Mouse (Mus musculus) yolk sac, embryonic 10.5 days (tissue): Measurements from ENCODE around the gene Tedc2.

Source experiments
- DNase-seq: peaks from one replicate; pipeline ENCODE4 v3.0.0-alpha.2; 2017; ENCODE audit warnings: low spot score

The Tedc2 gene

DNA sequence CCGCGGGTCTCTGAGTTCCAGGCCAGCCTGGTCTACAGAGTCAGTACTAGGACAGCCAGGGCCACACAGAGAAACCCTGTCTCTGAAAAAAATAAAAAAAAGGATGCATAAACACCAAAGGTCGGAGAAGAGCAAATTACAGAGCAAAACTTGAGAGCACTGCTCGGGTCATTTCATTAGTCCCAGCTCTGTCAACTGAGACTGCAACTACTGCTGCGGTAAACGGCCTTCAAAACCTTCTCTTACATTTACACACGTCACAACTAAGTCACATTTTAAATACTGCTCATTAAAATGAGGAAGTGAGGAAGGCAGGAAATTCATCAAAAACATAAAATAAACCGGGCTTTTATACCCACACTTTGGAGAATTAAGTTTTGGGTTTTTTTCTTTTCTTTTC, 27.8 kb downstream of the Tedc2 start:
- no peak for DNase-seq

DNA sequence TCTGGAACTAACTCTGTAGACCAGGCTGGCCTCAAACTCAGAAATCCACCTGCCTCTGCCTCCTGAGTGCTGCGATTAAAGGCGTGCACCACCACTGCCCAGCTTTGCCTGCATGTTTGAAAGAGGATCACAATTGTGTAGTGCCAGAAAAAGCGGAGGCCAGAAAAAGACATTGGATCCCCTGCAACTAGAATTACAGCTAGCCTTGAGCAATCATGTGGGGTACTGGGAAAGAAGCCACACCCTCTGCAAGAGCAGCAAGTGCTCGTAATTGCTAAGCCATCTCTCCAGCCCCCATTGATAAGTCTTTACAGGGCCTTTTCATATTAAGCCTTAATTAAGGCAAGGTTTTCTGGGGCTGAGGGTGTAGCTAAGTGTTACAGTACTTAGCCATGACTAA, 29.2 kb downstream of the Tedc2 start:
- DNase-seq: no peak

DNA sequence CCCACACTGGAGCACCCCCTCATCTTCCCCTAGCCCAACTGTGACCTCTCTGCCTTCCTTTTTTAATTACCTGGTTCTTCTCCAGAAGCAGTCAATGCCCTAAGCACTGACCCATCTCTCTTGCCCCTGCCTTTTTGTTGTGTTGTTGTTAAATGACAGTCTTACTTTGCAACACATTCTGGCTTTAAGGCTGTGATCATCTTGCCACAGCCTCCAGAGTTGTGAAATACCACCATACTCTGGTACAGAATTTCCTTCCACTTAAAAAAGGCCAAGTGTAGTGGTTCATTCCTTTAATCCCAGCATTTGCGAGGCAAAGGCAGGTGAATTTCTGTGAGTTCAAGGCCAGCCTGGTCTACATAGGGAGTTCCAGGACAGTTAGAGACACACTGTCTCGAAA, 29.7 kb downstream of the Tedc2 start:
- DNase-seq: no peak

DNA sequence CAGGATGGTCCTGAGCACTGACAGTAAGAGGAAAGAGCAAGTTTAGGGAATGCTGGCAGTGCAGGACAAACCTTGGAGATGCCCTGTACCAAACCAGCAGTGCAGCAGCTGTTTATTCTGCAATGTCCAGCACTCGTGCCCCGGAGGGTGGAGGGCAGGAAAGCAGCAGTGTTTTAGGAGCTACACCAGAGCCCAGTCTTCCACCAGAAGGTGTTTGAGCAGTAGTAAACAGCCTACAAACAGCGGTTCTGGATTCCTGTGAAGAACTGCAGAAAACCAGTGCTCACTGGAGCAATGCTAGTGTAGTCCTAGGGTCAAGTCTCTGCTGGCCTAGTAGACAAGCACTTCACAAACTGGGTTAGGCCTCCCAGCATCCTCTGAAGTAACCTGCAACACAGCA, 46.4 kb downstream of the Tedc2 start:
- no peak for DNase-seq

DNA sequence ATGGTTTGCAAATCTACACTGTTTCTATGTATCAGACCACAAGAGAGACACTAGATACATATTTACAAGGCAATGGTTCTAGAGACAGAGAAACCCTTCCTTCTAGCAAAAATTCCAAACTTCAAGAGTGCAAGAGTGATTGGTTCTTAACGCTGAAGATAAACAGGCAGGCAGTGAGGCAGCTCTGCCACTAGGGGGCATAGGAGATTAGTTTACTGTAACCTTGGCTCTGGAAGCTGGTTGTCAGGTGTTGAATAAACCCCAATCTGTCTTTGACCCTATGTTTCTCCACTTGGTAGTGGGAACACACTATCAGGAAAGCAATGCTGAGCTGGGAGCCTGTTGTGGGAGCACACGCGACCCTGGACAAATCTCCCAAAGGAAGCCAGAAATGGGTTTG, 47.2 kb downstream of the Tedc2 start:
- DNase-seq: peak; percentile 54

DNA sequence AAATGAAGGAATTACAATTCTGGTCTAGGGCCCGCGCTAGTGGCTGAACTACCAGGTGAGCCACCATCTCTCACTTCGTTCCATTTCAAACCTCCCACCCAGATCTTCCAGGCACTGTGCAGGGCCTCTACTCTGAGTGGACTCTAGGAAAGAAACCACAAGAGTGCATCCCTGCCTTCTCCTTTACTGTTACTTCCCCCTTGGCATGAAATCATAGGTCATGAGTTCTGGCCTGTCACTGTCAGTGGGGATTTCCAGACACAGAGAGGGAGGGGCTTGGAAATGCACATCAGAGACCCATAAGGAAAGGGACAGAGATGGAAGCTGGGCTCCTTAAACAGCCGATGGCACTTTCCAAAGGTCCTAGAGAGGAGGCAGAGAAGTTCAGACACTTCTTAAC, 48.9 kb downstream of the Tedc2 start:
- DNase-seq: no peak

DNA sequence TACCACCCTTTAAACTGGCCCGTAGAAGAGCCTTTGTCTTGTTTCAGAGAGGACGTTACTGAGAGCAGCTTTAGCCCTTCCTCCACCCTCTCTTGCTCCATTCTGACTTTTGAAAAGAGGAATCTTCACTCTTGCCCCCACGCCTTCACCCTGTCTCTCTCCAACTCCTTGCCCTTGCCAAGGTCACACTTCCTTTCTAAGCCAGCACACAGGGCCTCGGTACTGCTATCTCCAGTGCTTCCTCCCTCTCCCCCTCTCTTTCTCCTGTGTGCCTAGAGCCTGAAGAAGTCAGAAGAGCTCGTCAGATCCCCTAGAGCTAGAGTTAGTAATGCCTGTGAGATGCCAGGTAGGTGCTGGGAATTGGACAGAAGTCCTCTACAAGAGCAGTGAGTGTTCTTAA, 49.9 kb downstream of the Tedc2 start:
- DNase-seq: no peak

DNA sequence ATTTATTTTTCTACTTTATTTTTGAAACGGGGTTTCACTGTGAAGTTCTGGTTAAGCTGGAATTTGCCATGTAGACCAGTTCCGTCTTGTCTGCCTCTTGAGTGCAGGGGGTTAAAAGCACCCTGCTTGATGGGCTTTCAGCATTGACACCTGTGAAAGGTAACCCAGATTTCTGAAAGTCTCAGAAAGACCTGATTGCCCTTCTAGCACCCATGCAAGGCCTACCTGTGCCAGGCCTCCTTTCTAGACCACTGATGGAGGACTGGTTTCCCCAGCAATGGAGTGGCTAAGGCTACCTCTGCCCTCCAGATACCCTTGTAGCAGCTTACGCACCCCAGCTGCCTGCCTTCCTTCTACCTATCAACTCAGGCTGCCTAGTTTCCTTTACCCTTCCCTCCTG, 50.5 kb downstream of the Tedc2 start:
- no peak for DNase-seq

DNA sequence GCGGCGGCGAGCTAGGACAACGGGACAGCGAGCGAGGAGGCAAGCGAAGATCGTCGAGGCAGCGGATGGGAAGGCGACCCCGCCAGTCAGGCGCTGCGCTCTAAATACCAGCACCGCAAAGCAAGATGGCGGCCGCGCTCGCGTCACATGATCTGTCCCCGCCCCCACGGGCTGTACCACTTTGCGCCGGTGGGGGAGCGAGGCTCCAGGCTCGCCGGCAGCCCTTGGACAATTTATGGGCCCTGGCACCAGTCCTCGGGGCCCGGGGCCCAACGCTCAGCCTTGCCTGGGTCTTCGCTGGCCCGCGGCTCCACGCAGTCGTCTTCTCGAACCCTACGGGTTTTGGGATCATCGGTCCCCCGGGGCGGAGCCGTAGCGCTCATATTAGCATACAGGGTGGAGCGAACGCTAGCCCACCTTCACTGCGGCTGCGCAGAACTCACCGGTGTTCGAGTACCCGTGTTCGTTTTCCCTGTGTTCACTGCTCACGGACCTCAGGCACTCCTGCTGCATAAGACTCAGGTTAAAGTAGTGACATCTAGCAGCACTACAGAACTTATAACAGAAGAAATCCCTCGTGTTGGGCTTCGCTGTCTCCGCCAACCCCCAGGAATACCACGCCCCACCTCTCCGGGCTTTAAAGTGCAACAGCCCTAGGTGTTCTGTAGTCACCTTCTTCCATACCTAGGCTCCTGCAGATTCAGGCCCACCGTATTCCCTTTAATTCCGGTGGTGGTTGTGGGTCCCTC, 51.2 kb downstream of the Tedc2 start, which contains the start of gene Atp6v0c:
TSS of gene Atp6v0c (minus strand) at position 386 of the 749 bp plus-strand sequence.
- DNase-seq: peak; percentile 95

DNA sequence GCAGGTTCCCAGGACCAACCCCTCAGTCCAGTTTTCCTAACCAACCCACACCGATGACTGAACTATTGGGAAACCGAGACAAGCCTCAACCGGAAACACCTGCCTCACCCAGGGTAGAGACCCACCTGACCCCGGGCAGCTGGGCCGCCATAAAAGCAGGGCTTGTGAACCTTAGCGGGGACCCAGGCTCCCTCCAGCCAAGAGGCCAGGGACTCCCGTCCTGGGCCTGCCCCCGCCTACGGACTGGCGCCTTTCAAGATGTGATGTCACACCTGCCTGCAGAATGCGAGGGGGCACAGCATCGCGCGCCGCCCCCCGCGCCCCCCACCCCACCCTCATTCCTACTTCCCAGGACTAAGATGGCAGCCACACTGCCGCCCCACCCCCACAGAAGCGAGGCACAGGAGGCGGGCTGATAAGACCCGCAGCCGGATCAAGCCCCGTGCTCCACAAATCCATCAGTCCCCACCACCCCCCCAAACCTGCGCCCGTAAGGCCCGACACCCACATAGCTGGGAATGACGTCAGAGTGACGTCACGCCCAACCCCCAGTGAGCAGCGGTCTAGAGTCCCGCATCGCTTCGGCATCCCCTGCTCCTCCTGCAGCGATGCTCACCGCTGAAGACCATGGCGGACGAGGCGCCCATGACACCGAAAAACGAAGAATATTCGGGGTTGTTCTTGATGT, 51.9 kb downstream of the Tedc2 start:
- peak; percentile 79 for DNase-seq

DNA sequence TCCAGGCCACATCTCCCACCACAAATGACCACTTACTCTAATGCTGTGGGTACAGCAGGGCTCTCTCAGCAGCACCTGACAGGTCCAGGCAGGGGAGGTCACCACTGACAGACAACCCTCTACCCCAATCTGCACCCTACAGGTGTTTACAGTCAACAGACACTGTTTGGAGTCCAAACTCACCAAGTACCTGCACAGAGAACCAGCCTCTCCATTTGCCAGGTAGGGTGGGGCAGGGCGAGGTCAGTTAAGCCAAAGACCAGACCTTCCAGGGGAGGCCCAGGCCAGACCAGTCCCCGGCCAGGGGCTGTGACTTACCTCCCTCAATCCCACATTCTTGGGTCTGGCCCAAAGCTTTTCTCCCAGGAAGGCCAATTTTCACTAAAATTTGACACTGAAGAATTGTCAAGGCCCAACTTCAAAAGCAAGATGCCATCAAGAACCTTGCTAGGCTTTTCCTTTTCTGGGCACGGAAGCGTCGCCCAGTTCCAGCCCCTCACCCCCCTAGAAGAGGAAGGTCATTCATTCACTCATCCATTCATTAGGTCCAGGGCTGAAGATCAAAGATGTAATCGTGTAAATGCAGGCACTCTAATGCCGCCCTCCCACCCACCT, 52.7 kb downstream of the Tedc2 start:
- DNase-seq: no peak

DNA sequence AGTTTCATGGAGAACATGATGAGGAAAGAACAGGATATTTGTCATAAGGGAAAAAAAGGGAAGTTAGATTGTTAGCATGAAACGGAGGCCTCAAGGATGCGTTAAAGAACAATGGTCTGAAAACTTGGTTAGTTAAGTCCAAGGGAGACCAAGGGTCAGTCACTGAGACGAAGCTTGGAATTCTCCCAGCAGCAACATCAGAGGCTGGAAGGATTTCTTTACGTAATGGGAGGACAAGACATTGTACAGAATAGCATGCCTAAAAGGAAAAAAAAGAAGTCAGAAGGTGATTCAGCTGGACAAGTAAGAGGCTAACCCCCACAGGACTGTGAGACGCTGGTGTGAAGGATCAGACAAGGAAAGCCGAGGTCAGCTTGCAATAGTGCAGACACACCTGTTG, 53.5 kb downstream of the Tedc2 start:
- DNase-seq: no peak
